Mouse (Mus musculus): ENCODE data around the gene Hist1h2ai. TPM values are rescaled to one million over a fixed set of nuclear protein-coding genes. Genes with fewer than 3 reads are reported as not detected.
"Not testable (repeated sequence)": the region's sequence is repeated elsewhere in the genome, so short reads cannot be mapped to it uniquely, and the experiment has no call there.

Hist1h2ai gene
- polyA plus RNA-seq, 1 experiment from 2014 or later, result 26.6 TPM

DNA sequence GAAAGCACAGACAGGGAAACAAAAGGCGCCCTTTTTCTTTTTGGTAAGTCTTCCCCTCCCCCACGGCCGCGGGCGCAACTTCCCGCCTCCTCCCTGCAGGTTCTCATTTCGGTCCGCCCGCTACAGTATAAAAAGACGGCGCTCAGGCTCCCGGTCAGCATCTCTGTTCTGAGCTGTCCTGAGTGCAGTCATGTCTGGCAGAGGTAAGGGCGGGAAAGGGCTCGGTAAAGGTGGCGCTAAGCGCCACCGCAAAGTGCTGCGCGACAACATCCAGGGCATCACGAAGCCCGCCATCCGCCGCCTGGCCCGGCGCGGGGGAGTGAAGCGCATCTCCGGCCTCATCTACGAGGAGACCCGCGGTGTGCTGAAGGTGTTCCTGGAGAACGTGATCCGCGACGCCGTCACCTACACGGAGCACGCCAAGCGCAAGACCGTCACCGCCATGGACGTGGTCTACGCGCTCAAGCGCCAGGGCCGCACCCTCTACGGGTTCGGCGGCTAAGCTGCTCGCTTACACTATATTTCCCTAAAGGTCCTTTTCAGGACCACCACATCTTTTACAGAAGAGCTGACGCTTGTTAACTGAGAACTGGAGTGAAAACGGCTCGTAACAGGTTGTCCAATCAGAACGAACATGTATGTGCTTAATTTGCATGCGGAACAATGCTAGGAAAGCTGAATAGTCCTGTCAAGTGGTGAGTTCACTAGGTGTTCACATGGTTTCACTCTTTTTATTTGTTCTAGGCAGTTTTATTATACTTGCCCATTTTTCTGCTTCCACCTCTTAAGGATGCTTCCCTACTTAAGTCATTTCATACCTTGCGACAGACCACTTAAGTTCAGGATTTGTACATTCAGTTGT, 18.9 kb downstream of the Hist1h2ai start, which contains the start of gene Hist1h4j:
TSS of gene Hist1h4j (plus strand) at position 159 of the 862 bp plus-strand sequence.
- peak; percentile 92 for ATAC-seq (replicated peaks; ENCODE audit: insufficient number of reproducible peaks, low FRiP score, low TSS enrichment, low read depth)
- H3K4me3 ChIP-seq (ENCODE audit: low read depth, low read length), result peak within 1 kb of the TSS; percentile 50
- DNase-seq (ENCODE audit: low spot score), result peak; percentile 93
- not testable (repeated sequence) for H3K4me1 ChIP-seq (ENCODE audit: control insufficient read depth, insufficient read depth, low read length); H3K36me3 ChIP-seq (replicated peaks; ENCODE audit: control insufficient read depth, insufficient read depth, low read depth, low read length); H3K9me3 ChIP-seq (replicated peaks; ENCODE audit: control insufficient read depth, low read length); H3K27me3 ChIP-seq (ENCODE audit: control insufficient read depth, insufficient read depth, low read length)
- H3K9ac ChIP-seq (replicated peaks; ENCODE audit: low read length), result peak within 1 kb of the TSS; percentile 63
- under 1% methylated on average over 43 of the region's 56 CpGs for WGBS
- H3K4me2 ChIP-seq (ENCODE audit: low read depth, low read length), result peak within 1 kb of the TSS; percentile 58
- peak within 1 kb of the TSS; percentile 95 for H3K27ac ChIP-seq (replicated peaks; ENCODE audit: low read depth, low read length)

GRCm38 (mm10) chr13:21745006-21745405, 28.8 kb downstream of the Hist1h2ai start:
- DNase-seq (ENCODE audit: low spot score), result no peak
- Histone ChIP-seq H3K4me3 (ENCODE audit: low read depth, low read length) (no peak overlapping the region), H3K4me1 (ENCODE audit: control insufficient read depth, insufficient read depth, low read length) (no peaks in the 10 kb centered on the region), H3K4me2 (ENCODE audit: low read depth, low read length) (no peak overlapping the region), H3K9ac (replicated peaks; ENCODE audit: low read length) (no peak overlapping the region), H3K9me3 (replicated peaks; ENCODE audit: control insufficient read depth, low read length) (no peaks in the 10 kb centered on the region), H3K36me3 (replicated peaks; ENCODE audit: control insufficient read depth, insufficient read depth, low read depth, low read length) (no peaks in the 10 kb centered on the region), H3K27ac (replicated peaks; ENCODE audit: low read depth, low read length) (no peak overlapping the region), H3K27me3 (ENCODE audit: control insufficient read depth, insufficient read depth, low read length) (no peaks in the 10 kb centered on the region)
- no peak for ATAC-seq (replicated peaks; ENCODE audit: insufficient number of reproducible peaks, low FRiP score, low TSS enrichment, low read depth)
- WGBS, result 84% methylated on average over 1 of the region's 1 CpGs

GRCm38 (mm10) chr13:21749387-21750158, 33.4 kb downstream of the Hist1h2ai start:
- no peak; the same call in 1 of the 2 replicates for ATAC-seq (replicated peaks; ENCODE audit: insufficient number of reproducible peaks, low FRiP score, low TSS enrichment, low read depth)
- no peaks in the 10 kb centered on the region for H3K9me3 ChIP-seq (replicated peaks; ENCODE audit: control insufficient read depth, low read length)
- peak overlapping the region; percentile 87 for H3K4me2 ChIP-seq (ENCODE audit: low read depth, low read length)
- H3K27me3 ChIP-seq (ENCODE audit: control insufficient read depth, insufficient read depth, low read length), result no peaks in the 10 kb centered on the region
- WGBS, result 5% methylated on average over 5 of the region's 5 CpGs
- H3K4me1 ChIP-seq (ENCODE audit: control insufficient read depth, insufficient read depth, low read length), result no peaks in the 10 kb centered on the region
- peak overlapping the region; percentile 65 for H3K9ac ChIP-seq (replicated peaks; ENCODE audit: low read length)
- peak; percentile 69 for DNase-seq (ENCODE audit: low spot score)
- H3K27ac ChIP-seq (replicated peaks; ENCODE audit: low read depth, low read length), result peak overlapping the region; percentile 97
- peak overlapping the region; percentile 56 for H3K4me3 ChIP-seq (ENCODE audit: low read depth, low read length)
- no peaks in the 10 kb centered on the region for H3K36me3 ChIP-seq (replicated peaks; ENCODE audit: control insufficient read depth, insufficient read depth, low read depth, low read length)

DNA sequence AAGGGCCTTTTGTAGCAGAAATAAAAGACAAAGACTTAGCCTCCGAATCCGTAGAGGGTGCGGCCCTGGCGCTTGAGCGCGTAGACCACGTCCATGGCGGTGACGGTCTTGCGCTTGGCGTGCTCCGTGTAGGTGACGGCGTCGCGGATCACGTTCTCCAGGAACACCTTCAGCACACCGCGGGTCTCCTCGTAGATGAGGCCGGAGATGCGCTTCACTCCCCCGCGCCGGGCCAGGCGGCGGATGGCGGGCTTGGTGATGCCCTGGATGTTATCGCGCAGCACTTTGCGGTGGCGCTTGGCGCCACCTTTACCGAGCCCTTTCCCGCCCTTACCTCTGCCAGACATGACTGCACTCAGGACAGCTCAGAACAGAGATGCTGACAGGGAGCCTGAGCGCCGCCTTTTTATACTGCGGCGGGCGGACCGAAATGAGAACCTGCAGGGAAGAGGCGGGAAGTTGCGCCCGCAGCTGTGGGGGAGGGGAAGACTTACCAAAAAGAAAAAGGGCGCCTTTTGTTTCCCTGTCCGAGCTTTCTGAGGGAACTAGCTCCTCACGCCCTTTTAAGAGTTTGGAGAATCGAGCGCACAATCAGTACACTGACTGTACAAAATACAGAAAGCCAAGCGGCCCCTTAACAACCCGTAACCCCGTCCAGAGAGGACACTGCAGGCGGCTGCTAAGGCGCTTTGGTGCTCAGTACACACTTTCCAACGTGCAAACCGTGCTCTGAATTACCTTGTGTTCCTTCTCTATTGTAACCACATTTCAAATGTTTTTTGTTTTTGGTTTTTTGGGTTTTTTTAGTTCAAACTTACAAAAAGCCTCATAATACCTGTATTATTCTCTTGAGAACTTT, 34.2 kb downstream of the Hist1h2ai start, which contains the start of gene Hist1h4k:
TSS of gene Hist1h4k (minus strand) at position 347 of the 859 bp plus-strand sequence.
- peak; percentile 89 for ATAC-seq (replicated peaks; ENCODE audit: insufficient number of reproducible peaks, low FRiP score, low TSS enrichment, low read depth)
- not testable (repeated sequence) for H3K4me1 ChIP-seq (ENCODE audit: control insufficient read depth, insufficient read depth, low read length)

DNA sequence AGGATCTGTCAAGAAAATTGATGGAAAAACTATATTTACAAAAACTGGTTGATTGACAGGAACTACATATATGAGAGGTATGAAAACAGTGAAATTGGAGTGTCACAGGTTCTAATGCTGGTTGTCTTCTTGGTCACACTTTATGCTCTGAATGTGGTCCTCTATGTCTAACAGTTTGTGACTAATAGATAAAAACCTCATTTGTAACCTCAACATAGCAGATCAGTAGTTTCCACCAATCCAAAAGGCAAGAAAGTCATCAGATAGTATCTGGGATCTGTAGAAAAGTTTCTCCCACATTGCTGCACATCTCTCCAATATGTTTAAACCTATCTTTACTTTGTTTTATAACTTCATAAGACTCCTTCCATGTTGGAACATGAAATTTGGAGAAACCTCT, 35.2 kb downstream of the Hist1h2ai start:
- DNase-seq (ENCODE audit: low spot score) (no peak), ATAC-seq (replicated peaks; ENCODE audit: insufficient number of reproducible peaks, low FRiP score, low TSS enrichment, low read depth) (no peak)
- no peak overlapping the region for H3K4me2 ChIP-seq (ENCODE audit: low read depth, low read length)
- H3K4me1 ChIP-seq (ENCODE audit: control insufficient read depth, insufficient read depth, low read length), result no peaks in the 10 kb centered on the region
- no peaks in the 10 kb centered on the region for H3K36me3 ChIP-seq (replicated peaks; ENCODE audit: control insufficient read depth, insufficient read depth, low read depth, low read length)
- no peaks in the 10 kb centered on the region for H3K9me3 ChIP-seq (replicated peaks; ENCODE audit: control insufficient read depth, low read length)
- peak overlapping the region; percentile 52; the same call in 1 of the 2 replicates for H3K27ac ChIP-seq (replicated peaks; ENCODE audit: low read depth, low read length)
- no peak overlapping the region for H3K9ac ChIP-seq (replicated peaks; ENCODE audit: low read length)
- no peaks in the 10 kb centered on the region for H3K27me3 ChIP-seq (ENCODE audit: control insufficient read depth, insufficient read depth, low read length)
- no peak overlapping the region for H3K4me3 ChIP-seq (ENCODE audit: low read depth, low read length)

More for the DNA sequence above, 34.2 kb downstream of the Hist1h2ai start, which contains the start of gene Hist1h4k:
- Histone ChIP-seq H3K27ac (replicated peaks; ENCODE audit: low read depth, low read length) (peak within 1 kb of the TSS; percentile 97), H3K9ac (replicated peaks; ENCODE audit: low read length) (peak within 1 kb of the TSS; percentile 65), H3K4me3 (ENCODE audit: low read depth, low read length) (peak within 1 kb of the TSS; percentile 56), H3K4me2 (ENCODE audit: low read depth, low read length) (peak within 1 kb of the TSS; percentile 87)
- not testable (repeated sequence) for H3K36me3 ChIP-seq (replicated peaks; ENCODE audit: control insufficient read depth, insufficient read depth, low read depth, low read length); H3K27me3 ChIP-seq (ENCODE audit: control insufficient read depth, insufficient read depth, low read length); H3K9me3 ChIP-seq (replicated peaks; ENCODE audit: control insufficient read depth, low read length)
- DNase-seq (ENCODE audit: low spot score), result peak; percentile 94
- under 1% methylated on average over 40 of the region's 56 CpGs for WGBS

DNA sequence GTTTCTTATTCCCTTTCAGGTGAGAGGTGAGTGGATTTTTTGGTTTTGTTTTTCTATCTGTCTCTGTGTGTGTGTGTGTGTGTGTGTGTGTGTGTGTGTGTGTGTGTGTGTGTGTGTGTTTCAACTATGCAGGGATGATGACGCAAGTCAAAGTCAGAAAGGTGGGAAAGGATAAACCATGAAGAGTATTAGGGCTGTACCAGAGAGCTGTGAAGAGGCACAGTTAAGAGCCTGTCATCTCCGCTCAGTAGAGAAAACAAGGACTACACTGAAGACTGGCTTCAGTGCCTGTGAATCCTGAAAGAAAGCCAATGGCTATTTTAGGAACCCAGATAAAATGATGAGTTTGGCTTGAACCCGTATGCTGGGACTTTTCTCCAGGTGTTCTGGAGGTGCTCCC, 35.6 kb downstream of the Hist1h2ai start:
- DNase-seq (ENCODE audit: low spot score) (no peak), ATAC-seq (replicated peaks; ENCODE audit: insufficient number of reproducible peaks, low FRiP score, low TSS enrichment, low read depth) (no peak)
- Histone ChIP-seq H3K27me3 (ENCODE audit: control insufficient read depth, insufficient read depth, low read length) (no peaks in the 10 kb centered on the region), H3K27ac (replicated peaks; ENCODE audit: low read depth, low read length) (peak overlapping the region; percentile 89; the same call in 1 of the 2 replicates), H3K36me3 (replicated peaks; ENCODE audit: control insufficient read depth, insufficient read depth, low read depth, low read length) (no peaks in the 10 kb centered on the region), H3K9ac (replicated peaks; ENCODE audit: low read length) (no peak overlapping the region), H3K4me1 (ENCODE audit: control insufficient read depth, insufficient read depth, low read length) (no peaks in the 10 kb centered on the region), H3K4me3 (ENCODE audit: low read depth, low read length) (no peak overlapping the region), H3K4me2 (ENCODE audit: low read depth, low read length) (no peak overlapping the region; the same call in 1 of the 2 replicates), H3K9me3 (replicated peaks; ENCODE audit: control insufficient read depth, low read length) (no peaks in the 10 kb centered on the region)
- WGBS, result 66% methylated on average over 3 of the region's 3 CpGs

DNA sequence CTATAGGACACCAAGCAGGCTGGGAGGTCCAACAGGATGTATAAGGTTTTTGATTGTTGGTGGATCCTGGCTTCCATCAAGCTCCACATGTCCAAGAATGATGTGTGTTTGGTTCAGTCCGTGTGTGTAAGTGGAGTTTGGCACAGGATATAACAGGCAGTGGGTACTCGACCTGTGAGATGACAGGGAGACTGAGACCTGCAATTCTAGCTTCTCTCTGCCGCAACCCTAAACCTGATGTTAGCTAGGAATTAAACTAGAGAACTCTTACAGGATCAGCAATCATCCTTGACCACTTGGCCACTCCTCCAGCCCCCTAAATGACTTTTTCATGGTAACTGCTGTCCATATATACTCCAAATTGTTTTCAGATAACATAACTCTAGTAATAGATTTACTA, 36.1 kb downstream of the Hist1h2ai start:
- H3K9ac ChIP-seq (replicated peaks; ENCODE audit: low read length), result no peak overlapping the region; the same call in 1 of the 2 replicates
- H3K4me1 ChIP-seq (ENCODE audit: control insufficient read depth, insufficient read depth, low read length), result no peaks in the 10 kb centered on the region
- no peak overlapping the region for H3K4me3 ChIP-seq (ENCODE audit: low read depth, low read length)

More for the DNA sequence above, 36.1 kb downstream of the Hist1h2ai start:
- H3K27me3 ChIP-seq (ENCODE audit: control insufficient read depth, insufficient read depth, low read length), result no peaks in the 10 kb centered on the region
- H3K9me3 ChIP-seq (replicated peaks; ENCODE audit: control insufficient read depth, low read length), result no peaks in the 10 kb centered on the region
- H3K4me2 ChIP-seq (ENCODE audit: low read depth, low read length), result no peak overlapping the region; the same call in 1 of the 2 replicates
- no peak for ATAC-seq (replicated peaks; ENCODE audit: insufficient number of reproducible peaks, low FRiP score, low TSS enrichment, low read depth)
- peak; percentile 42 for DNase-seq (ENCODE audit: low spot score)
- no peaks in the 10 kb centered on the region for H3K36me3 ChIP-seq (replicated peaks; ENCODE audit: control insufficient read depth, insufficient read depth, low read depth, low read length)
- H3K27ac ChIP-seq (replicated peaks; ENCODE audit: low read depth, low read length), result peak overlapping the region; percentile 89
- WGBS, result 47% methylated on average over 3 of the region's 3 CpGs

All from embryonic facial prominence, embryonic 11.5 days (tissue).